Mouse (Mus musculus) heart, embryonic 13.5 days (tissue): Measurements from ENCODE around the gene Odf4. TPM values are rescaled to one million over a fixed set of nuclear protein-coding genes. Genes with fewer than 3 reads are reported as not detected.
"Not testable (repeated sequence)": the region's sequence is repeated elsewhere in the genome, so short reads cannot be mapped to it uniquely, and the experiment has no call there.

Experiments
- ATAC-seq: fragments of 200-750 bp; cut with Nextera tagmentation; 2 replicates; pipeline ENCODE4 v1.8.0; 2017; ENCODE audit warnings: moderate TSS enrichment; ENCODE audit not compliant: insufficient number of reproducible peaks, low FRiP score, low TSS enrichment; ENCODE audit errors: extremely low read depth
- H3K27ac ChIP-seq: fragments of 300-500 bp; sonication (generic); replicated peaks from 2 replicates; pipeline ENCODE4 v1.5.1; 2015; ENCODE audit warnings: moderate library complexity, mild to moderate bottlenecking, inconsistent platforms
- H3K27me3 ChIP-seq: fragments of 300-500 bp; sonication (generic); replicated peaks from 2 replicates; pipeline ENCODE4 v1.6.1; 2015; ENCODE audit warnings: mild to moderate bottlenecking, inconsistent platforms
- H3K36me3 ChIP-seq: fragments of 300-500 bp; sonication (generic); 2 replicates; pipeline ENCODE4 v1.6.1; 2015; ENCODE audit warnings: mild to moderate bottlenecking, inconsistent platforms
- H3K4me1 ChIP-seq: fragments of 300-500 bp; sonication (generic); 2 replicates; pipeline ENCODE4 v1.6.1; 2015; ENCODE audit warnings: inconsistent platforms
- H3K4me2 ChIP-seq: fragments of 300-500 bp; sonication (generic); 2 replicates; pipeline ENCODE4 v1.6.1; 2015; ENCODE audit warnings: inconsistent platforms, mild to moderate bottlenecking, moderate library complexity
- H3K4me3 ChIP-seq: fragments of 300-500 bp; sonication (generic); 2 replicates; pipeline ENCODE4 v1.5.1; 2015; ENCODE audit warnings: moderate library complexity, mild to moderate bottlenecking, inconsistent platforms
- H3K9ac ChIP-seq: fragments of 300-500 bp; sonication (generic); 2 replicates; pipeline ENCODE4 v1.6.1; 2015; ENCODE audit warnings: inconsistent platforms, mild to moderate bottlenecking, moderate library complexity
- H3K9me3 ChIP-seq: fragments of 300-500 bp; sonication (generic); 2 replicates; pipeline ENCODE4 v1.6.1; 2016; ENCODE audit warnings: inconsistent platforms
- WGBS: fragments of 180-500 bp; shearing (Covaris S2); methylation state at CpG from one replicate; pipeline ENCODE4 v1.1.7; 2015; ENCODE audit warnings: mixed read lengths; 5-methylcytosine and 5-hydroxymethylcytosine counted together
- polyA plus RNA-seq: library from polyadenylated mRNA; unstranded; fragments of >200 nt; fragmentation: Nextera tagmentation; extraction: Ambion mirVana; gene quantifications from 2 replicates; pipeline ENCODE4 v1.2.1, GENCODE M21; 2015

Odf4 gene
- polyA plus RNA-seq, result not detected in 2 replicates

DNA sequence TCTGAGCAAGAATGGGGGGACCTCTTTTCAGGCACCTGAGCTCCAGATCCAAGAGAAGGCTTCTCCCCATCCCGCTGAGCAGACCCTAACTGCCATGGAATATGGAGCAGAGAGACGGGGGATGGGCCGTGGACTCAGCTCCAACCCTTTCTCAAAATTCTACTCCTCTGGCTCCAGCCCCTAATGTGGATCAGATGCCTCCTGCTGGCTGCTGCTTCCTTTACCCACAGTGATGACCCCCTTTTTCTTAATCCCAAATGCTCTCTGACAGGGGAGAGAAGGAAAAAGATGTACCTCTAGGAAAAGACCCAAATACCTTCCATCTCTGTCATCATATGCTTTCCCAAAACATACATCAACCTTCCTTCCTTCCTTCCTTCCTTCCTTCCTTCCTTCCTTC, at the start of gene Odf4:
Odf4 (minus strand) TSS at position 101 of the 400 bp plus-strand sequence.
- Histone ChIP-seq H3K27ac (no peak within 1 kb of the TSS), H3K4me1 (no peaks in the 10 kb centered on the region), H3K27me3 (peaks cover 4% of the 10 kb centered on the region; the same call in 1 of the 2 replicates), H3K9ac (no peak within 1 kb of the TSS), H3K4me2 (no peak within 1 kb of the TSS), H3K9me3 (no peaks in the 10 kb centered on the region), H3K36me3 (no peaks in the 10 kb centered on the region), H3K4me3 (no peak within 1 kb of the TSS)
- 74% methylated on average over 3 of the region's 3 CpGs for WGBS
- ATAC-seq, result no peak

DNA sequence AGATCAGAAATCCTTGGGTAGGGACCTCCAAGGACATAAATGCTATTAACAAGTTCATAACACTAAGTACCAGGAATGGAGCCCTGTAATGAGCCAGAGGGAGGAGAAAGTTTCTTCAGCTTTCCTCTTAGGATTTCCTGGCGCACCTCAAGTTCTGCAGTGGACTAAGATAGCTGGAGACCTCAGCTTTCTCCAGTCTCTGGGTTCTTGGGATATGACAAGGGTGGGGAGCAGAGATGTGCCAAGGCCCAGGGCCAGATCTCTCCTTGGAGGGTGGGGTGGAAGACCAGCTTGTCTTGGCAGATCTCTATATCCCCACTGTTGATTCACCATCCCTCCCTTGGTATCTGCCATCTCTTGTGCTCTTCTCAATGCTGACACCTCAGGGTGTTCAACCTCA, 48.7 kb upstream of the Odf4 start:
- Histone ChIP-seq H3K27me3 (peaks cover 6% of the 10 kb centered on the region; the same call in 1 of the 2 replicates), H3K36me3 (no peaks in the 10 kb centered on the region), H3K27ac (no peak overlapping the region), H3K4me2 (no peak overlapping the region), H3K9me3 (no peaks in the 10 kb centered on the region), H3K9ac (no peak overlapping the region), H3K4me3 (no peak overlapping the region), H3K4me1 (peaks cover 26% of the 10 kb centered on the region)
- ATAC-seq, result no peak
- 88% methylated on average over 1 of the region's 1 CpGs for WGBS

DNA sequence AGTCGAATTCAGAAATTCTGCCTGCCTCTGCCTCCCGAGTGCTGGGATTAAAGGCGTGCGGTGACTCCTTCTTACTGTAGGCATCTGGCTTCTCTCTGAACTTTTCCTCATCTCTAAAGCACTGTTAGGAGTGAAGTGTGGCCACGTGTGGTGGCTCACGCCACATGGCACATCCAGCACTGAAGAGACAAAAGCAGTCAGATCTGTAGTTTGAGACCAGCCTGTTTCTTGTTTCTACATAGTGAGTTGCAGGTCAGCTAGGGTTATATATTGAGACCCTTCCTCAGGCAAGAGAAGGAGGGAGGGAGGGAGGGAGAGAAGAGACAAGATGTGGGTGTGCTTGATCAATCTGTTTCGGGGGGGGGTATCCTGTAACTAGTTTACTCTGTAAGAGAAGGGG, 48.2 kb upstream of the Odf4 start, which contains the start of gene Rangrf:
Rangrf (minus strand) TSS at position 101 of the 400 bp plus-strand sequence.
- H3K4me1 ChIP-seq, result peaks cover 31% of the 10 kb centered on the region
- WGBS, result 74% methylated on average over 7 of the region's 7 CpGs
- H3K27ac ChIP-seq, result no peak within 1 kb of the TSS
- peak within 1 kb of the TSS; percentile 69 for H3K4me2 ChIP-seq
- H3K9me3 ChIP-seq, result no peaks in the 10 kb centered on the region
- H3K27me3 ChIP-seq, result peaks cover 6% of the 10 kb centered on the region; the same call in 1 of the 2 replicates
- peak within 1 kb of the TSS; percentile 74 for H3K9ac ChIP-seq
- no peak for ATAC-seq
- no peaks in the 10 kb centered on the region for H3K36me3 ChIP-seq
- peak within 1 kb of the TSS; percentile 59 for H3K4me3 ChIP-seq

GRCm38 (mm10) chr11:68974059-68974450, 47.2 kb upstream of the Odf4 start:
- H3K9ac ChIP-seq, result peak overlapping the region; percentile 74
- no peaks in the 10 kb centered on the region for H3K9me3 ChIP-seq
- H3K4me2 ChIP-seq, result peak overlapping the region; percentile 69
- peaks cover 35% of the 10 kb centered on the region for H3K4me1 ChIP-seq
- no peak overlapping the region for H3K27ac ChIP-seq
- no peak for ATAC-seq
- no peaks in the 10 kb centered on the region for H3K36me3 ChIP-seq
- 33% methylated on average over 6 of the region's 6 CpGs for WGBS
- H3K4me3 ChIP-seq, result peak overlapping the region; percentile 59
- H3K27me3 ChIP-seq, result peaks cover 7% of the 10 kb centered on the region; the same call in 1 of the 2 replicates

DNA sequence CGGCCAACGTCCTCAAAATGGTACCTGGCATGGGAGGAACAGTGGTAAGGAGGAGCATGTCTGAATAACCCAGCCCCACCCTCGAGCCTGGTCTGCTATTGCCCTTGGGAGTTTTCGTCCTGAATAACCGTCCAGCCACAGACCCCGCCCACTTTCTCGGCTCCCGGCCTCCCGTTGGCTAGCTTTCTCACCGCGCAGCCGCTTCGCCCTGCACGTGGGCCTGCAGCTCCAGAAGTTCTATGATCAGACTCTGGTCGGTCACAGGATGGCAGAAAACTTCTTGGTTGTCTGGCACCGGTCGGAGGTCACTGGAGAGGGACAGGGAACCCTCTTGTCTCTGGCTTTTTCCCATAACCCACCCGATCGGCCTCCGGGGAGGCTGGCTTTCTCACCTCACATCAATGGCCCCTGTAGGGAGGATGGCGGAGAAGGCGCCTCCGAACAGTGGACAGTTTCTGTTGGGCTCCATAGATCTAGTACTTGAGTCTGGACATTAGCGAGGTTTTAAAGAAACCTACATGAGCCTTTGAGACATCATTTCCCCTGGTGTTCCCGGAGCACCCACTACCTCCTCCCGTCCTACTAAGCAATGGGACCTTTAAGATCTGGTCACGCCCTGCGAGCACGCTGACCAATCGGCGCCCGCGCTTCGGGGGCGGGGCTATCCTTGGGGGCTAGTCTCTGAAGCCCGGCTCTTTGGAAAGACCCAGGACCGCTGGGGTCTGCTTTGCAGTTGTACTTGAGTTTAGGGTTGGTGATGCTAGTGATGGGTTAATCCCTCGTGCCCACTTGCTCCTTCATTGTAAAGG, 46.6 kb upstream of the Odf4 start:
- peak overlapping the region; percentile 69 for H3K4me2 ChIP-seq
- peak overlapping the region; percentile 20; the same call in 1 of the 2 replicates for H3K27ac ChIP-seq
- WGBS, result 0% methylated on average over 38 of the region's 38 CpGs
- not testable (repeated sequence) for H3K9me3 ChIP-seq, H3K36me3 ChIP-seq
- H3K4me1 ChIP-seq, result peaks cover 38% of the 10 kb centered on the region
- H3K4me3 ChIP-seq, result peak overlapping the region; percentile 59
- peaks cover 13% of the 10 kb centered on the region; the same call in 1 of the 2 replicates for H3K27me3 ChIP-seq
- ATAC-seq, result peak; percentile 78
- peak overlapping the region; percentile 74 for H3K9ac ChIP-seq

GRCm38 (mm10) chr11:68970232-68970631, 43.4 kb upstream of the Odf4 start:
- peaks cover 8% of the 10 kb centered on the region; the same call in 1 of the 2 replicates for H3K27me3 ChIP-seq
- no peak for ATAC-seq
- peaks cover 49% of the 10 kb centered on the region for H3K4me1 ChIP-seq
- H3K9me3 ChIP-seq, result no peaks in the 10 kb centered on the region
- H3K36me3 ChIP-seq, result no peaks in the 10 kb centered on the region
- no peak overlapping the region for H3K9ac ChIP-seq
- H3K4me2 ChIP-seq, result no peak overlapping the region
- no peak overlapping the region for H3K4me3 ChIP-seq
- no peak overlapping the region for H3K27ac ChIP-seq
- 70% methylated on average over 4 of the region's 4 CpGs for WGBS

GRCm38 (mm10) chr11:68968752-68969151, 41.9 kb upstream of the Odf4 start:
- Histone ChIP-seq H3K4me3 (no peak overlapping the region; the same call in 1 of the 2 replicates), H3K4me1 (peaks cover 46% of the 10 kb centered on the region), H3K36me3 (no peaks in the 10 kb centered on the region), H3K27me3 (peaks cover 8% of the 10 kb centered on the region; the same call in 1 of the 2 replicates), H3K4me2 (peak overlapping the region; percentile 96), H3K9ac (peak overlapping the region; percentile 79), H3K27ac (no peak overlapping the region), H3K9me3 (no peaks in the 10 kb centered on the region)
- no peak for ATAC-seq
- 80% methylated on average over 11 of the region's 11 CpGs for WGBS

DNA sequence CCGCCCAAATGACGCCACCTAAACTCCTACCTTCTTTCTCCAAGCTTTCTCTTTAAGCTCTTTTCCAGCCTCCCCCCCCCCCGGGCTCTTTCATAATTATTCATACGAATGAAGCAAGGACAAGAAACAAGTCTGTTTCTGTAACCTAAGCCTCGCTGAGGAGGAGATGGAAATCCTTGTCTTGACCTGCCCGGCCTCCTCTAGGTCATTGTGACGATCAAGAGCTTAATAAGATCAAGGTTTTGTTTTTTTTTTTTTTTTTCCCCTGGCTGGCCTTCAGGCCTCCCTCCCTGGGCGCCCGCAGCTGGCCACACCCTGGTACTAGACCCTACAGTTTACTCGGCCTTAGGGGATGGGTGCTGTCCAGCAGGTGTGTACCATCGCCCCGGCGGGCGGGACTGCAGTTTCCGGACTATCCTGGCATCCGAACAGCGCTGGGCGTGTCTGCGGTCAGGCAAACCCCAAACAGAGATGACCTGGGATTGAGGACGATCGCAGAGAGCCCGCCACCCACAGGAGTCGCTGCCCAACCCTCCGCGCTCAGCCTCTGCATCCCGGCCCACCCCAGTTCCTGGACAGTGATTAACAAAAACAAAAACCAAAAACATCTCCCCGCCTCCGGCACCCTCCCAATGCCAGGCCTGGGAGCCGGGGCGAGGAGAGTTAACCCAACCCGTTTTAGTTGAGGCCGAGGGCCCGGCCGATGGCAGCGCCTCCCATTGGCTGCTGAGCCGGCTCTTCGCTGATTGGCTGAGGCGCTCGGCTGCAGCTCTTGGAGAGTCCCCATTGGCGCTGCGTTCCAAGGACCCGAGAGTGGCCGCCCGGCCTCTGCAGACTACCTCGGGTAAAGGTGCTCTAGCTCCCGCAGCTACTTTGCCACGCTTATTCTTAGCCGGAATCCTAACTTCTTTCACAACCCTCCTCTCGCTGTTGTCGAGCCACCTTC, 40.7 kb upstream of the Odf4 start, which contains the start of gene Slc25a35:
Slc25a35 (plus strand) TSS at position 795 of the 946 bp plus-strand sequence.
- Histone ChIP-seq H3K4me1 (peaks cover 41% of the 10 kb centered on the region), H3K4me3 (peak within 1 kb of the TSS; percentile 71), H3K9me3 (no peaks in the 10 kb centered on the region), H3K27ac (peak within 1 kb of the TSS; percentile 48; the same call in 1 of the 2 replicates), H3K27me3 (peaks cover 8% of the 10 kb centered on the region; the same call in 1 of the 2 replicates), H3K4me2 (peak within 1 kb of the TSS; percentile 96), H3K9ac (peak within 1 kb of the TSS; percentile 79), H3K36me3 (no peaks in the 10 kb centered on the region)
- peak; percentile 85 for ATAC-seq
- under 1% methylated on average over 50 of the region's 50 CpGs for WGBS

- Histone ChIP-seq H3K27me3 (peaks cover 8% of the 10 kb centered on the region; the same call in 1 of the 2 replicates), H3K4me2 (peak overlapping the region; percentile 96; the same call in 1 of the 2 replicates), H3K36me3 (no peaks in the 10 kb centered on the region), H3K9ac (no peak overlapping the region), H3K4me3 (0 out of 2 replicates have a peak overlapping the region, but pooled peaks have one; percentile 71), H3K4me1 (peaks cover 32% of the 10 kb centered on the region), H3K9me3 (no peaks in the 10 kb centered on the region), H3K27ac (no peak overlapping the region)
- WGBS, result 45% methylated on average over 1 of the region's 1 CpGs
- no peak for ATAC-seq
These were observed 39.7 kb upstream of the Odf4 start for GRCm38 (mm10) chr11:68966554-68966953.

DNA sequence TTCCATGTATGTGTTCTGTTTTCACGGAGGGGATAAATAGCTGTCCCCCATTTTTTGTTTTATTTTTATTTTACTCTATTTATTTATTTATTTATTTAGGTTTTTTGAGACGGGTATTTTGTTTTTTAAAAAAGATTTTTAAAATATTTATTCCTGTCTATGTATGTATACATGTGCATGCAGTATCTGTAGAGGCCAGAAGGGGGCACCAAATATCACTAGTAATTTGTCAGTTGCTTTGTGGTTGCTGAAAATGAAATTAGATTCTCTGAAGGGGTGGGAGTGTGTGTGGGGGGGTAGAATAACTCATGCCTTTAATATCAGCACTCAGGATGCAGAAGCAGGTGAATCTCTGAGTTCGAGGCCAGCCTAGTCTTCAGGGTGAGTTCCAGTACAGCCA, 39.0 kb upstream of the Odf4 start:
- 23% methylated on average over 3 of the region's 3 CpGs for whole genome bisulfite sequencing
- Histone ChIP-seq H3K9ac (no peak overlapping the region), H3K4me3 (no peak overlapping the region), H3K4me1 (peaks cover 25% of the 10 kb centered on the region), H3K27ac (no peak overlapping the region), H3K9me3 (no peaks in the 10 kb centered on the region), H3K4me2 (no peak overlapping the region), H3K27me3 (peaks cover 8% of the 10 kb centered on the region; the same call in 1 of the 2 replicates), H3K36me3 (no peaks in the 10 kb centered on the region)
- no peak for ATAC-seq

- Histone ChIP-seq H3K4me1 (peaks cover 17% of the 10 kb centered on the region), H3K36me3 (no peaks in the 10 kb centered on the region), H3K9ac (no peak overlapping the region), H3K4me3 (no peak overlapping the region), H3K27me3 (peaks cover 8% of the 10 kb centered on the region; the same call in 1 of the 2 replicates), H3K9me3 (no peaks in the 10 kb centered on the region), H3K4me2 (no peak overlapping the region), H3K27ac (no peak overlapping the region)
- ATAC-seq, result no peak
These were observed 38.2 kb upstream of the Odf4 start for GRCm38 (mm10) chr11:68965050-68965449.
